Mouse (Mus musculus) frontal cortex, postnatal 25 days (tissue): ENCODE data around the gene Skint4.

Experiments
- DNase-seq, 2 experiments: peaks; one replicate each; pipeline ENCODE4 v3.0.0; 2022; ENCODE audit warnings: low spot score in 2 of 2

Gene Skint4

DNA sequence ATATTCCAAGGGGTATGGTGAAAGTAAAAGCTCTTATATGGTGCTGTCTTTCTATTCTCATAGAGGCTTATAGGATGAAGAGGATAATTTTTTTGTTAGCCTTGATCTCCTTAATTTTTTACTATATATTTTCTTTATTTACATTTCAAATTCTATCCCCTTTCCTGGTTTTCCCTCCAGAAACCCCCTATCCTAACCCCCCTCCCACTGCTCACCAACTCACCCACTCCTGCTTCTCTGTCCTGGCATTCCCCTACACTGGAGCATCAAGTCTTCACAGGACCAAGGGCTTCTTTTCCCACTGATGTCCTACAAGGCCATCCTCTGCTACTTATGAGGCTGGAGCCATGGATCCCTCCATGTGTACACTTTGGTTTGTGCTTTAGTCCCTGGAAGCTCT, at the start of gene Skint4:
Gene Skint4 (plus strand): TSS at position 301 of the 400 bp plus-strand sequence.
- no peak for DNase-seq
